Mouse (Mus musculus): ENCODE measurements around the gene Fbxw10. TPM values are rescaled to one million over a fixed set of nuclear protein-coding genes. Genes with fewer than 3 reads are reported as not detected.
A peak's percentile ranks its signal among the peaks of the same experiment; 100 is the strongest.

The Fbxw10 gene
- polyA plus RNA-seq, 1 experiment from 2014 or later: 0.34 TPM

DNA sequence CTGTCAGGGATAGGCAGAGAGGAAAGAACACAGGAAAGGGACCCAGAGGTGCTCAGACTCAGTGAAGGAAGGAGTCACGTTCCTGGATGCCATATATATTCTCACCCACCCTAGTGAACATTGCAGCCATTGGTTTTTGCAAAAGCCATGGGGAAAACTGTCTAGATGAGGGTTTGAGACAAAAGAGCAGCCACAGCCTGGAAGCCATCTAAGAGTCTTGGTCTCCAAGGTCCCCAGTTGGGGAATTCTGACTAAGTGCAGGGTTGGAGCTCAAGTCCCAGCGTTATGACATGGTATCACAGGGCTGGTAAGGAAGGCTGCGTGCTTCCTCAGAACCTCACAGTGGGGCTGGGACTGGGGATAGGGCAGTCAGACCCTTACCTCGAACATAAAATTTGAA is 18.7 kb downstream of the Fbxw10 start:
- Histone ChIP-seq H3K27me3 (replicated peaks; ENCODE audit: control insufficient read depth, insufficient read depth, low read length) (no peaks in the 10 kb centered on the region), H3K4me3 (ENCODE audit: low read length) (no peak overlapping the region), H3K4me1 (ENCODE audit: control insufficient read depth, insufficient read depth, low read depth, low read length) (no peaks in the 10 kb centered on the region), H3K4me2 (ENCODE audit: low read length) (no peak overlapping the region), H3K27ac (ENCODE audit: low read depth, low read length) (no peak overlapping the region), H3K36me3 (ENCODE audit: control insufficient read depth, insufficient read depth, low read length) (no peaks in the 10 kb centered on the region), H3K9me3 (ENCODE audit: control insufficient read depth, low read length) (no peaks in the 10 kb centered on the region), H3K9ac (ENCODE audit: low read depth, low read length) (no peak overlapping the region)
- 76% methylated on average over 4 of the region's 4 CpGs for WGBS
- ATAC-seq: no peak

DNA sequence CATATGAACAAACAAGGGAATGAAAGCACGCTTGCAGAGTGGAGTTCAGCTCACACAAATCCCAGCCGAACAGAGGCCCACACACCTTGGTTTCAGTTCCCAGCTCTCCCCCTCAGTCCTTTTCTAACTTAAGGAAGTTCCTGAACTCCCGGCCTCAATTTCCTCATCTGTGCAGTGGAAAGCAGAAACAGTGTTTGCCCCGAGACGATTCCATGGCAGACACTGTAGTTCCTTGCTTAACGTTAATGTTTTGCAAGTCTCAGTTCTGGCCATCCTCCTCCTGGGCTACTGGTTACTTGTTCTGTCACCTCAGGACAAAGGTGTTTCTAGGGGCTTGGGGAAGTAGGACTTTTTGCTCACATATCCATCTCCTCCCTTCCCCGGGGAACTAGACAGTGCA is 19.8 kb downstream of the Fbxw10 start:
- H3K27me3 ChIP-seq (replicated peaks; ENCODE audit: control insufficient read depth, insufficient read depth, low read length): no peaks in the 10 kb centered on the region
- no peak for ATAC-seq
- H3K4me2 ChIP-seq (ENCODE audit: low read length): no peak overlapping the region
- H3K36me3 ChIP-seq (ENCODE audit: control insufficient read depth, insufficient read depth, low read length): no peaks in the 10 kb centered on the region
- no peak overlapping the region for H3K4me3 ChIP-seq (ENCODE audit: low read length)
- H3K9me3 ChIP-seq (ENCODE audit: control insufficient read depth, low read length): no peaks in the 10 kb centered on the region
- H3K4me1 ChIP-seq (ENCODE audit: control insufficient read depth, insufficient read depth, low read depth, low read length): no peaks in the 10 kb centered on the region
- no peak overlapping the region for H3K9ac ChIP-seq (ENCODE audit: low read depth, low read length)
- 89% methylated on average over 7 of the region's 7 CpGs for WGBS
- no peak overlapping the region for H3K27ac ChIP-seq (ENCODE audit: low read depth, low read length)

DNA sequence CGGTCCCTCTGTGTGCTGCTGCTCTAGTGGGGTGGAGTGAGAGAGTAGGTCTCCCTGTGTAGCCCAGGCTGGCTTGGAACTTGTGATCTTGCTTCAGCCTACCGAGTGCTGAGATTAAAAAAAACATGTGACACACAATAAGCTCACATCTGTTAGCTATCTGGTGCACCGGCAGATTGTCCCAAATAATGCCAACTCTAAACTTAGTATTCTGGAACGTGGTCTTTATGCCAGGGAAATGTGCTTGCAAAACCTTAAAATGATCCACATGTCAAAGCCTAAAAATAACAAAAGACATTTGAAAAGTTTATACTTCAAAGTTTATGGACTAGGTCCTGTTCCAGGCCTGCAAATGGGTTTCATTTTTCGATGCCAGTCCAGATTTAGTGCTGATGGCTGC is 22.3 kb downstream of the Fbxw10 start:
- Histone ChIP-seq H3K36me3 (ENCODE audit: control insufficient read depth, insufficient read depth, low read length) (no peaks in the 10 kb centered on the region), H3K4me3 (ENCODE audit: low read length) (no peak overlapping the region), H3K27ac (ENCODE audit: low read depth, low read length) (no peak overlapping the region), H3K27me3 (replicated peaks; ENCODE audit: control insufficient read depth, insufficient read depth, low read length) (no peaks in the 10 kb centered on the region), H3K9ac (ENCODE audit: low read depth, low read length) (no peak overlapping the region), H3K4me2 (ENCODE audit: low read length) (no peak overlapping the region), H3K9me3 (ENCODE audit: control insufficient read depth, low read length) (no peaks in the 10 kb centered on the region), H3K4me1 (ENCODE audit: control insufficient read depth, insufficient read depth, low read depth, low read length) (no peaks in the 10 kb centered on the region)
- WGBS: 76% methylated on average over 5 of the region's 5 CpGs
- ATAC-seq: no peak

DNA sequence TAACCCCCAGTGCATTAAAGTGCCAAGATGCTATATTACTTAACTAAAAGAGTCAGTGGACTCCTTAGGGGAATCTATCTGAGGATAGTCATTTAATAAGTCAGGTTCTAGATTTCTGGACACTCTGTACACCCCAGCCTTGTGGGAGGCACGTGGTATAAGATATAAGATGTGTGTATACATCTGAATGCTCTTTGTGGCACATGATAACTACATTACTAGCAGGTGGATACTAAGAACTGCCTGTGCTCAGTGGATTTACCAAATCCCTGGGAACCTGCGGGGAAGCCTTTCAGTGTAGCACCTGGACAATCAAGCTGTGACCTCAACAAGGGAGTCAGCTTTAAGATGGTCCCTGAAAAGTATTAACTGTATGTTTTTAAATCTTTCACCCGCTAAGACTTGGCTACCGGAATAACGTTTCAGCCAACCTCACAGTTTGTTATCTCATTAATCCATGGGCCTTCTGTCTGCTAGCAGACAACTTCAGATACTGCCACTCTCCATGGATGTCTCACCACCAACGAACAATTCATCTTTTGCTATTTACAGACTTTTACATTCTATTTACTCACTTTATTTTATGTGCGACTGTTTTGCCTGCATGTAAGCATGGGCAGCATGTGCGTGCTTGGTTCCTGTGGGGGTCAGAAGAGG is 23.0 kb downstream of the Fbxw10 start:
- H3K4me3 ChIP-seq (ENCODE audit: low read length): no peak overlapping the region
- no peaks in the 10 kb centered on the region for H3K27me3 ChIP-seq (replicated peaks; ENCODE audit: control insufficient read depth, insufficient read depth, low read length)
- H3K36me3 ChIP-seq (ENCODE audit: control insufficient read depth, insufficient read depth, low read length): no peaks in the 10 kb centered on the region
- H3K4me2 ChIP-seq (ENCODE audit: low read length): no peak overlapping the region
- no peak for ATAC-seq
- no peak overlapping the region for H3K27ac ChIP-seq (ENCODE audit: low read depth, low read length)
- no peaks in the 10 kb centered on the region for H3K4me1 ChIP-seq (ENCODE audit: control insufficient read depth, insufficient read depth, low read depth, low read length)
- no peaks in the 10 kb centered on the region for H3K9me3 ChIP-seq (ENCODE audit: control insufficient read depth, low read length)
- 84% methylated on average over 8 of the region's 8 CpGs for WGBS
- H3K9ac ChIP-seq (ENCODE audit: low read depth, low read length): no peak overlapping the region

DNA sequence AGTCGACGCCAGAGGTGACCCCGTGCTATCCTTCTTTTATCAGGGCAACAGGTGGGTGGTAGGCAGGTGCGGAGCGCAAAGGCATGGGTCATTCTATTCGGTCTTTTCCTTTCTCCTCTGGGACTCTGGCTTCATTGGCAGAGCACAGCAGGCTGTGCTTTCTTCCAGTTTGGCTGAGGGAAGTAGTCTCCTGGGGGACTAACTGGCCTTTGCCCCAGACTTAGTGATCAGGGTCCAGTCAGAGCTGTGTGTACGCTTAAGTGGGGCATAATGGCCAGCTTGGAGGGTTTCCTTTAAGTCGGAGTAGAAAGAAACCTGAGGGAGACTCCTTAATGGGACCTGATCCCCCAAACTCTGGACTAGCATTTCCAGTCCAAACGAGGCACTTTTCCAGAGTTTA is 26.6 kb downstream of the Fbxw10 start:
- no peaks in the 10 kb centered on the region for H3K36me3 ChIP-seq (ENCODE audit: control insufficient read depth, insufficient read depth, low read length)
- no peak overlapping the region for H3K4me3 ChIP-seq (ENCODE audit: low read length)
- H3K27me3 ChIP-seq (replicated peaks; ENCODE audit: control insufficient read depth, insufficient read depth, low read length): no peaks in the 10 kb centered on the region
- no peaks in the 10 kb centered on the region for H3K4me1 ChIP-seq (ENCODE audit: control insufficient read depth, insufficient read depth, low read depth, low read length)
- WGBS: 73% methylated on average over 9 of the region's 9 CpGs
- H3K27ac ChIP-seq (ENCODE audit: low read depth, low read length): no peak overlapping the region
- ATAC-seq: no peak
- H3K9ac ChIP-seq (ENCODE audit: low read depth, low read length): no peak overlapping the region
- H3K9me3 ChIP-seq (ENCODE audit: control insufficient read depth, low read length): no peaks in the 10 kb centered on the region
- H3K4me2 ChIP-seq (ENCODE audit: low read length): no peak overlapping the region

DNA sequence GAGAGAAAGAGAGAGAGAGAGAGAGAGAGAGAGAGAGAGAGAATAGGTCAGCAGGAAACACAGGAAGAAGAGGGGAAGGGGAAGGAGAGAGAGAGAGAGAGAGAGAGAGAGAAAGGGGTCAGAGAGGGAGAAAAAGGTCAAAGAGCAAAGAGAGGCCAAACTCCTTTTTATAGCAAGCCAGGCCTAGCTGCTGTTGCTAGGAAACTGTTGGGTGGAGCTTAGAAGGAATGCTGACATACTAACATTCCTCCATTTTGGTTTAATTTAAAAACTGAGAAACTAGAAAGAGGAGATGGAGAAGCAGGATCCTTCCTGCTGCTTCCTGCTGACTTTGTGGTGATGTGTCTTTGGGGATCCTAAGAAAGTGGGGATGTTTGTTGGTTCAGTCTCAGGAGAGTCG is 28.8 kb downstream of the Fbxw10 start:
- 0 out of 2 replicates have a peak, but pooled peaks cover 6% of the 10 kb centered on the region for H3K4me1 ChIP-seq (ENCODE audit: control insufficient read depth, insufficient read depth, low read depth, low read length)
- H3K36me3 ChIP-seq (ENCODE audit: control insufficient read depth, insufficient read depth, low read length): no peaks in the 10 kb centered on the region
- H3K9ac ChIP-seq (ENCODE audit: low read depth, low read length): no peak overlapping the region
- H3K27me3 ChIP-seq (replicated peaks; ENCODE audit: control insufficient read depth, insufficient read depth, low read length): no peaks in the 10 kb centered on the region
- WGBS: 76% methylated on average over 1 of the region's 1 CpGs
- H3K4me2 ChIP-seq (ENCODE audit: low read length): no peak overlapping the region
- no peak for ATAC-seq
- H3K4me3 ChIP-seq (ENCODE audit: low read length): no peak overlapping the region
- no peak overlapping the region for H3K27ac ChIP-seq (ENCODE audit: low read depth, low read length)
- no peaks in the 10 kb centered on the region for H3K9me3 ChIP-seq (ENCODE audit: control insufficient read depth, low read length)

DNA sequence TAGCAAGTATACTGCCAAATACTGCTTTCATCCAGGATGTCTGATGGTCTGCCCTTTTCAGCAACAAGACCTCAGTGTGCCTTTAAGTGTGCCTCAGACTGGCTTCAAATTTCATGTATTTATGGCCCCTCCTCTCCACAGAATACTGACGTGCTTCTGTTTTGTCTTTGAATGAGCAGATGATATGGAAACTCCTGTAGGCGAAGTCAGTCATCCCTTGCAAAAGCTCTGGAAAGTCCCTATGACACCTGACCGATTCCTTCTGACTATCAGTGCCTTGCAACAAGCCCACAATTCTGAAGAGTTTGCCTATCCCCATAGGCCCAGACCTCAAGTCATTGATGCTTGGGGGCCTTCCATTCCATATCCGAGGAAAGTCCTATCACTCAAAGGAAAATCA is 29.6 kb downstream of the Fbxw10 start:
- Histone ChIP-seq H3K36me3 (ENCODE audit: control insufficient read depth, insufficient read depth, low read length) (no peaks in the 10 kb centered on the region), H3K4me2 (ENCODE audit: low read length) (no peak overlapping the region), H3K27ac (ENCODE audit: low read depth, low read length) (no peak overlapping the region), H3K4me3 (ENCODE audit: low read length) (no peak overlapping the region), H3K9me3 (ENCODE audit: control insufficient read depth, low read length) (no peaks in the 10 kb centered on the region), H3K9ac (ENCODE audit: low read depth, low read length) (no peak overlapping the region), H3K4me1 (ENCODE audit: control insufficient read depth, insufficient read depth, low read depth, low read length) (0 out of 2 replicates have a peak, but pooled peaks cover 6% of the 10 kb centered on the region), H3K27me3 (replicated peaks; ENCODE audit: control insufficient read depth, insufficient read depth, low read length) (no peaks in the 10 kb centered on the region)
- ATAC-seq: no peak
- 90% methylated on average over 4 of the region's 4 CpGs for WGBS

DNA sequence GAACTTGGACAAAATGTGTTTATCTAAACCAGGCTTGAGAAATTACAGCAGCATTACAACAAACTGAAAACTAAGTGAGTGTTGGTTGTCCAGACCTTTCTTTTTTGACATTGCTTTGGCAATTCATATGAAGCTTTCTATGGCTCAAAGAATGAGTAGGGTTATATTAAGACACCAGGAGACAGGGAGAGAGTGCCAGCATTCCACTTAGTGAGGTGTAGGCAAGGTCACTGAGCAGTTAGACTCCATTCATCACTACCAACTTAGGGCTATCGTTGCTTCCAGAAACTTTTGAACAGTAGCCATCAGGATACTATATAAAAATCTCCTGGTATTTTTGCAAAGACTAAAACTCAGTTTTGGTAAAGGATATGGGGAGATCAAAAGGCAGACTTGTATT is 30.5 kb downstream of the Fbxw10 start:
- Histone ChIP-seq H3K4me1 (ENCODE audit: control insufficient read depth, insufficient read depth, low read depth, low read length) (0 out of 2 replicates have a peak, but pooled peaks cover 6% of the 10 kb centered on the region), H3K36me3 (ENCODE audit: control insufficient read depth, insufficient read depth, low read length) (no peaks in the 10 kb centered on the region), H3K4me2 (ENCODE audit: low read length) (no peak overlapping the region), H3K4me3 (ENCODE audit: low read length) (no peak overlapping the region), H3K9ac (ENCODE audit: low read depth, low read length) (no peak overlapping the region), H3K27ac (ENCODE audit: low read depth, low read length) (no peak overlapping the region), H3K27me3 (replicated peaks; ENCODE audit: control insufficient read depth, insufficient read depth, low read length) (no peaks in the 10 kb centered on the region), H3K9me3 (ENCODE audit: control insufficient read depth, low read length) (no peaks in the 10 kb centered on the region)
- WGBS: 92% methylated on average over 1 of the region's 1 CpGs
- no peak for ATAC-seq

DNA sequence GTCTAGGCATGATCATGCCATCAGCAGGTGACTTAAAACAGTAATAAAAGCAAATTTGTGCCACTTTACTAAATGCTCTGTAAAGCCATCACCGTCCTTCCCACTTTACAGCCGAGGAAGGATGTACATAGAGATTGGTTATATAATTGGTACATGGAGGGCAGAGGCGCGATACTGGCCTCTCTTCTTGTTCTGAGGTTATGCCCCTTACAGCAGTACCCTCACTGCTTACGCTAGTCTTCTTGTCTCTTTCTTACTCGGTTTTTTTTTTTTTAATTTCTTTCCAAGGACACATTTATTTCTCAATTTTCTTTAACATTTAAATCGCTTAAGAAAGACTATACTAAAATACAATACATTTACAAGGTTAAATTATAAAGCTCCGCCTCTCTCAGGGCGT is 31.9 kb downstream of the Fbxw10 start:
- peak overlapping the region; percentile 20; the same call in 1 of the 2 replicates for H3K27ac ChIP-seq (ENCODE audit: low read depth, low read length)
- H3K27me3 ChIP-seq (replicated peaks; ENCODE audit: control insufficient read depth, insufficient read depth, low read length): no peaks in the 10 kb centered on the region
- peak overlapping the region; percentile 73 for H3K4me2 ChIP-seq (ENCODE audit: low read length)
- peak overlapping the region; percentile 41; the same call in 1 of the 2 replicates for H3K9ac ChIP-seq (ENCODE audit: low read depth, low read length)
- peak; percentile 23 for ATAC-seq
- no peaks in the 10 kb centered on the region for H3K9me3 ChIP-seq (ENCODE audit: control insufficient read depth, low read length)
- WGBS: 28% methylated on average over 9 of the region's 9 CpGs
- no peaks in the 10 kb centered on the region for H3K36me3 ChIP-seq (ENCODE audit: control insufficient read depth, insufficient read depth, low read length)
- H3K4me3 ChIP-seq (ENCODE audit: low read length): peak overlapping the region; percentile 65
- H3K4me1 ChIP-seq (ENCODE audit: control insufficient read depth, insufficient read depth, low read depth, low read length): 0 out of 2 replicates have a peak, but pooled peaks cover 6% of the 10 kb centered on the region

All from hindbrain, embryonic 16.5 days (tissue).